Mouse (Mus musculus): ENCODE data around the gene Kdm5b.

Kdm5b gene

GRCm38 (mm10) chr1:134549632-134550132 is 10.3 kb upstream of the Kdm5b start, which contains the start of gene Mgat4e:
Gene Mgat4e (minus strand): TSS chr1:134549682.
- DNase-seq (ENCODE audit: low read depth, low spot score), result no peak

GRCm38 (mm10) chr1:134551869-134552268 is 8.1 kb upstream of the Kdm5b start:
- DNase-seq (ENCODE audit: low read depth, low spot score), result no peak

GRCm38 (mm10) chr1:134552396-134552795 is 7.6 kb upstream of the Kdm5b start:
- DNase-seq (ENCODE audit: low read depth, low spot score), result no peak

GRCm38 (mm10) chr1:134555240-134555870 is 4.6 kb upstream of the Kdm5b start:
- DNase-seq (ENCODE audit: low read depth, low spot score), result no peak

- DNase-seq (ENCODE audit: low read depth, low spot score), result no peak
Measured at GRCm38 (mm10) chr1:134555871-134556670, 3.9 kb upstream of the Kdm5b start.

- DNase-seq (ENCODE audit: low read depth, low spot score), result peak; percentile 86
Measured at GRCm38 (mm10) chr1:134556671-134557218, 3.2 kb upstream of the Kdm5b start.

- no peak for DNase-seq (ENCODE audit: low read depth, low spot score)
Measured at GRCm38 (mm10) chr1:134558511-134558910, 1.5 kb upstream of the Kdm5b start.

- no peak for DNase-seq (ENCODE audit: low read depth, low spot score)
Measured at GRCm38 (mm10) chr1:134559226-134559625, 745 bp upstream of the Kdm5b start.

- DNase-seq (ENCODE audit: low read depth, low spot score), result no peak
Measured at GRCm38 (mm10) chr1:134560396-134560795, 425 bp downstream of the Kdm5b start.

- no peak for DNase-seq (ENCODE audit: low read depth, low spot score)
Measured at GRCm38 (mm10) chr1:134560801-134561769, 1.1 kb downstream of the Kdm5b start.

GRCm38 (mm10) chr1:134561770-134562143 is 1.8 kb downstream of the Kdm5b start:
- no peak for DNase-seq (ENCODE audit: low read depth, low spot score)

GRCm38 (mm10) chr1:134562457-134562856 is 2.5 kb downstream of the Kdm5b start:
- DNase-seq (ENCODE audit: low read depth, low spot score), result no peak

GRCm38 (mm10) chr1:134563726-134564125 is 3.8 kb downstream of the Kdm5b start:
- no peak for DNase-seq (ENCODE audit: low read depth, low spot score)

GRCm38 (mm10) chr1:134567511-134567910 is 7.5 kb downstream of the Kdm5b start:
- no peak for DNase-seq (ENCODE audit: low read depth, low spot score)

- no peak for DNase-seq (ENCODE audit: low read depth, low spot score)
Measured at GRCm38 (mm10) chr1:134570171-134570570, 10.2 kb downstream of the Kdm5b start.

- no peak for DNase-seq (ENCODE audit: low read depth, low spot score)
Measured at GRCm38 (mm10) chr1:134570631-134571030, 10.7 kb downstream of the Kdm5b start.

GRCm38 (mm10) chr1:134573300-134573931 is 13.4 kb downstream of the Kdm5b start:
- DNase-seq (ENCODE audit: low read depth, low spot score), result no peak

GRCm38 (mm10) chr1:134573932-134574315 is 14.0 kb downstream of the Kdm5b start:
- no peak for DNase-seq (ENCODE audit: low read depth, low spot score)

GRCm38 (mm10) chr1:134577384-134578120 is 17.6 kb downstream of the Kdm5b start:
- DNase-seq (ENCODE audit: low read depth, low spot score), result no peak

- no peak for DNase-seq (ENCODE audit: low read depth, low spot score)
Measured at GRCm38 (mm10) chr1:134580796-134581195, 20.8 kb downstream of the Kdm5b start.

Measured in retina, postnatal 7 days (tissue).